Mouse (Mus musculus) ES-Bruce4 (cell line): ENCODE results near the gene Tcaf1. TPM values are rescaled to one million over a fixed set of nuclear protein-coding genes. Genes with fewer than 3 reads are reported as not detected.

Source experiments
- H3K27ac ChIP-seq: 2 replicates; pipeline ENCODE4 v1.5.1; 2012; ENCODE audit warnings: low read length, inconsistent platforms; ENCODE audit not compliant: insufficient read depth
- H3K27me3 ChIP-seq: 2 replicates; pipeline ENCODE4 v1.6.1; 2012; ENCODE audit warnings: mild to moderate bottlenecking, low read length, inconsistent platforms; ENCODE audit not compliant: control insufficient read depth, poor library complexity, insufficient read depth, severe bottlenecking
- H3K36me3 ChIP-seq: 2 replicates; pipeline ENCODE4 v1.6.1; 2012; ENCODE audit warnings: inconsistent platforms, mild to moderate bottlenecking, low read length, moderate library complexity; ENCODE audit not compliant: control insufficient read depth, poor library complexity, insufficient read depth, severe bottlenecking
- H3K4me1 ChIP-seq: one replicate; pipeline ENCODE4 v1.8.1; 2011; ENCODE audit warnings: low read length; ENCODE audit not compliant: control insufficient read depth, insufficient read depth
- H3K4me3 ChIP-seq: 2 replicates; pipeline ENCODE4 v1.5.1; 2011; ENCODE audit warnings: low read depth, mild to moderate bottlenecking, low read length
- H3K9ac ChIP-seq: 2 replicates; pipeline ENCODE4 v1.6.1; 2012; ENCODE audit warnings: low read depth, mild to moderate bottlenecking, inconsistent platforms; ENCODE audit not compliant: poor library complexity, severe bottlenecking
- H3K9me3 ChIP-seq: replicated peaks from 2 replicates; pipeline ENCODE4 v1.6.1; 2012; ENCODE audit warnings: mild to moderate bottlenecking, low read length, inconsistent platforms; ENCODE audit not compliant: control insufficient read depth, poor library complexity, insufficient read depth, severe bottlenecking
- CTCF ChIP-seq: IDR thresholded peaks from one replicate; pipeline ENCODE4 v1.8.1; 2011; ENCODE audit warnings: low read depth, low read length
- EP300 ChIP-seq: IDR thresholded peaks from 2 replicates; pipeline ENCODE4 v1.6.1; 2011; ENCODE audit warnings: low read depth, low read length; ENCODE audit not compliant: insufficient read depth
- POLR2A ChIP-seq: IDR thresholded peaks from one replicate; pipeline ENCODE4 v1.8.1; 2011; ENCODE audit warnings: low read length; ENCODE audit not compliant: insufficient read depth
- polyA plus RNA-seq: library from polyadenylated mRNA; stranded (reverse); fragments of >200 nt; gene quantifications from 2 replicates; pipeline ENCODE4 v1.2.4, GENCODE M21; 2011; ENCODE audit warnings: low read depth; ENCODE audit not compliant: missing spikeins, insufficient read depth, insufficient read length

The Tcaf1 gene
- polyA plus RNA-seq, 1 experiment, result 35.6 TPM

DNA sequence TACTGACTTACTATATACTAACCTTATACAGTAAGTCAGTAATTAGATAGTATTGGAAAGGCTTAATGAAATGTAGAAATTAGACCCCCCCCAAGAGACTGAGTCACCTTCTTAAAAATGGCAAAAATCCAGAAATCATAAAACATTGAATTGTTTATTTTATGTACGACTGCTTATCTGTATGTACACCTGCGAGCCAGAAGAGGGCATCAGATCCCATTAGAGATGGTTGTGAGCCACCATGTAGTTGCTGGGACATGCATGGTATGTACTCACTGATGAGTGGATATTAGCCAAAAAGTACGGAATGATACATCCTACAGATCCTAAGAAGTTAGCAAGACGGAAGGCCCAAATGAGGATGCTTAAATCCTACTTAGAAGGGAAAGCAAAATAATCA lies 78.5 kb downstream of the Tcaf1 start:
- Histone ChIP-seq H3K27me3 (no peaks in the 10 kb centered on the region), H3K4me1 (no peaks in the 10 kb centered on the region), H3K9ac (no peak overlapping the region), H3K9me3 (no peaks in the 10 kb centered on the region), H3K36me3 (no peaks in the 10 kb centered on the region), H3K27ac (no peak overlapping the region), H3K4me3 (no peak overlapping the region)
- TF ChIP-seq POLR2A (no peak), EP300 (no peak), CTCF (no peak)

Other genes starting within 250 kb of the Tcaf1 start
- gene Olfr458, start 244.9 kb downstream of the Tcaf1 start, polyA plus RNA-seq, result not detected in 2 replicates
- gene Olfr457, start 233.8 kb downstream of the Tcaf1 start, polyA plus RNA-seq, result not detected in 2 replicates
- gene Olfr456, start 222.9 kb downstream of the Tcaf1 start, polyA plus RNA-seq, result not detected in 2 replicates
- gene Olfr455, start 162.5 kb downstream of the Tcaf1 start, polyA plus RNA-seq, result not detected in 2 replicates
- gene Tcaf3, start 112.4 kb downstream of the Tcaf1 start, polyA plus RNA-seq, result not detected in 2 replicates
- 3.4 and 4.5 TPM in 2 replicates for gene Tcaf2, start 64.8 kb downstream of the Tcaf1 start, polyA plus RNA-seq
- gene Olfr453, start 29.3 kb upstream of the Tcaf1 start, polyA plus RNA-seq, result not detected in 2 replicates
- not detected in 2 replicates for gene Olfr38, start 46.3 kb upstream of the Tcaf1 start, polyA plus RNA-seq
- gene Olfr452, start 75.0 kb upstream of the Tcaf1 start, polyA plus RNA-seq, result not detected in 2 replicates
- gene Olfr450, start 101.9 kb upstream of the Tcaf1 start, polyA plus RNA-seq, result not detected in 2 replicates
- not detected in 2 replicates for gene Olfr449, start 124.3 kb upstream of the Tcaf1 start, polyA plus RNA-seq
- gene Olfr448, start 180.4 kb upstream of the Tcaf1 start, polyA plus RNA-seq, result not detected in 2 replicates
- gene Olfr447, start 198.8 kb upstream of the Tcaf1 start, polyA plus RNA-seq, result not detected in 2 replicates
- not detected in 2 replicates for gene Olfr446, start 211.3 kb upstream of the Tcaf1 start, polyA plus RNA-seq
- not detected in 2 replicates for gene Olfr444, start 239.0 kb upstream of the Tcaf1 start, polyA plus RNA-seq